Mouse (Mus musculus) stomach, postnatal 0 days (tissue): ENCODE data around the gene Hsd17b6.
A peak's percentile ranks its signal among the peaks of the same experiment; 100 is the strongest.

ENCODE experiments used
- CTCF ChIP-seq: IDR thresholded peaks from 2 replicates; pipeline ENCODE4 v1.5.1; 2016; ENCODE audit warnings: antibody characterized with exemption, low read depth, mild to moderate bottlenecking, moderate library complexity
- EP300 ChIP-seq: optimal IDR thresholded peaks from 2 replicates; pipeline ENCODE3; 2016; ENCODE audit warnings: antibody characterized with exemption

DNA sequence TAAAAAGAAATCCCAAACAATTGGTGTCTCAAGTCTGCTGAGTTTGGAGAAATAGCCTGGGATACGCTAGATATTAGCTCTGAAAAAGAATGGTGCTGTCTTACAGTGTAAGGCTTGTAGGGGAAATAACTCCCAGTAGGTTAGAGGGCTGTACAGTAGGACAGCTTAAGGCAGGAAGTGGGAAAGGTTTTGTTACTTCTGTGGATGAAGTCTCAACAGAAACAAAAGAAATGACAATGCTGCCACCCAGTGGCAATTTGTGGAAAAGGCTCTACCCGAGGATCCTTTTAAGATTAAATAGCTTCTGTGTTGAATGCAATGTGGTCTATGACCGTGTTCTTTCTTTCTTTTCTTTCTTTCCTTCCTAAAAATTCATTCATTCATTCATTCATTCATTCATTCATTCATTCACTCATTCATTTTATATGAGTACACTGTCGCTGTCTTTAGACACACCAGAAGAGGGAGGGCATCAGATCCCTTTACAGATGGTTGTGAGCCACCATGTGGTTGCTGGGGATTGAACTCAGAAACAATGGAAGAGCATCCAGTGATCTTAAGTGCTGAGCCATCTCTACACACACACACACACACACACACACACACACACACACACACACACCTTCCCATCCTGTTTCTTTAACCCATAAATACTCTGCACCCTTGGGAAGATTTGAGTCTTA lies 937 bp upstream of the Hsd17b6 start:
- TF ChIP-seq EP300: no peak
- TF ChIP-seq CTCF: peak; percentile 87
